Mouse (Mus musculus) frontal cortex, adult 2 months (tissue): ENCODE measurements around the gene Vmn1r128. TPM values are rescaled to one million over a fixed set of nuclear protein-coding genes. Genes with fewer than 3 reads are reported as not detected.
"Not testable (repeated sequence)": the region's sequence is repeated elsewhere in the genome, so short reads cannot be mapped to it uniquely, and the experiment has no call there.

Source experiments
- DNase-seq, 2 experiments: peaks; one replicate each; pipeline ENCODE4 v3.0.0; 2022; ENCODE audit warnings: low spot score in 1 of 2; ENCODE audit errors: extremely low spot score in 1 of 2
- polyA plus RNA-seq: library from polyadenylated mRNA; depleted of rRNA; stranded (reverse); fragments of >200 nt; gene quantifications from 2 replicates; pipeline ENCODE4 v1.2.3, GENCODE M21; 2012; rRNA removed

The Vmn1r128 gene
- not detected in 2 replicates for polyA plus RNA-seq

GRCm38 (mm10) chr7:21349073-21349472, at the start of gene Vmn1r128:
Gene Vmn1r128 (plus strand): TSS chr7:21349373.
- not testable (repeated sequence) for DNase-seq

GRCm38 (mm10) chr7:21301367-21301766, 47.8 kb upstream of the Vmn1r128 start, which contains the start of gene Vmn1r126:
Gene Vmn1r126 (minus strand): TSS chr7:21301467.
- not testable (repeated sequence) for DNase-seq

GRCm38 (mm10) chr7:21319761-21320160, 29.4 kb upstream of the Vmn1r128 start, which contains the start of gene Vmn1r127:
Gene Vmn1r127 (minus strand): TSS chr7:21319861.
- not testable (repeated sequence) for DNase-seq

- DNase-seq, result not testable (repeated sequence)
Observed at GRCm38 (mm10) chr7:21361191-21361590, 12.0 kb downstream of the Vmn1r128 start, which contains the start of gene Vmn1r129. Gene Vmn1r129 (minus strand): TSS chr7:21361291.

Other genes starting within 250 kb of the Vmn1r128 start
- not detected in 2 replicates for gene Vmn1r122, start 215.2 kb upstream of the Vmn1r128 start, polyA plus RNA-seq
- gene Vmn1r123, start 187.2 kb upstream of the Vmn1r128 start, polyA plus RNA-seq, result not detected in 2 replicates
- not detected in 2 replicates for gene Gm5157, start 158.9 kb upstream of the Vmn1r128 start, polyA plus RNA-seq
- gene Vmn1r124, start 88.8 kb upstream of the Vmn1r128 start, polyA plus RNA-seq, result not detected in 2 replicates
- gene Vmn1r125, start 77.2 kb upstream of the Vmn1r128 start, polyA plus RNA-seq, result not detected in 2 replicates
- gene Vmn1r126, start 47.9 kb upstream of the Vmn1r128 start, polyA plus RNA-seq, result not detected in 2 replicates
- not detected in 2 replicates for gene Vmn1r127, start 29.5 kb upstream of the Vmn1r128 start, polyA plus RNA-seq
- not detected in 2 replicates for gene Vmn1r129, start 11.9 kb downstream of the Vmn1r128 start, polyA plus RNA-seq
- not detected in 2 replicates for gene Gm6882, start 83.4 kb downstream of the Vmn1r128 start, polyA plus RNA-seq
- gene Vmn1r130, start 162.4 kb downstream of the Vmn1r128 start, polyA plus RNA-seq, result not detected in 2 replicates
- not detected in 2 replicates for gene Vmn1r131, start 196.7 kb downstream of the Vmn1r128 start, polyA plus RNA-seq